Mouse (Mus musculus) intestine, postnatal 0 days (tissue): ENCODE data around the gene Fbxo47. TPM values are rescaled to one million over a fixed set of nuclear protein-coding genes. Genes with fewer than 3 reads are reported as not detected.

Experiments used
- ATAC-seq: fragments of 200-750 bp; cut with Nextera tagmentation; 2 replicates; pipeline ENCODE4 v1.8.0; 2017; ENCODE audit warnings: mild to moderate bottlenecking, moderate TSS enrichment, moderate library complexity
- H3K27ac ChIP-seq: fragments of 300-500 bp; sonication (generic); 2 replicates; pipeline ENCODE4 v1.5.1; 2014; ENCODE audit warnings: mild to moderate bottlenecking, low read depth, low read length, moderate library complexity
- H3K27me3 ChIP-seq: fragments of 300-500 bp; sonication (generic); replicated peaks from 2 replicates; pipeline ENCODE4 v1.6.1; 2014; ENCODE audit warnings: low read length, mixed read lengths; ENCODE audit not compliant: control insufficient read depth, insufficient read depth
- H3K36me3 ChIP-seq: fragments of 300-500 bp; sonication (generic); 2 replicates; pipeline ENCODE4 v1.6.1; 2014; ENCODE audit warnings: mild to moderate bottlenecking, moderate library complexity; ENCODE audit not compliant: control insufficient read depth, insufficient read depth
- H3K4me1 ChIP-seq: fragments of 300-500 bp; sonication (generic); replicated peaks from 2 replicates; pipeline ENCODE4 v1.6.1; 2014; ENCODE audit warnings: antibody characterized with exemption, low read length, mixed read lengths; ENCODE audit not compliant: control insufficient read depth, insufficient read depth
- H3K4me2 ChIP-seq: fragments of 300-500 bp; sonication (generic); replicated peaks from 2 replicates; pipeline ENCODE4 v1.6.1; 2014; ENCODE audit warnings: low read depth, mild to moderate bottlenecking, moderate library complexity
- H3K4me3 ChIP-seq: fragments of 300-500 bp; sonication (generic); 2 replicates; pipeline ENCODE4 v1.5.1; 2014; ENCODE audit warnings: low read depth, low read length
- H3K9ac ChIP-seq: fragments of 300-500 bp; sonication (generic); 2 replicates; pipeline ENCODE4 v1.6.1; 2014; ENCODE audit warnings: mild to moderate bottlenecking, low read depth, low read length
- H3K9me3 ChIP-seq: fragments of 300-500 bp; sonication (generic); 2 replicates; pipeline ENCODE4 v1.6.1; 2016; ENCODE audit warnings: mixed run types; ENCODE audit not compliant: control insufficient read depth
- CTCF ChIP-seq: sonication (generic); IDR thresholded peaks from 2 replicates; pipeline ENCODE4 v1.5.1; 2016; ENCODE audit warnings: low read depth, mild to moderate bottlenecking, control low read depth, antibody characterized with exemption, moderate library complexity
- WGBS: fragments of 180-500 bp; shearing (Covaris S2); extraction: QIAGEN DNeasy Blood & Tissue Kit; methylation state at CpG from one replicate; pipeline ENCODE4 v1.1.7; 2014; 5-methylcytosine and 5-hydroxymethylcytosine counted together
- polyA plus RNA-seq: library from polyadenylated mRNA; unstranded; fragments of >200 nt; fragmentation: Nextera tagmentation; extraction: Ambion mirVana; gene quantifications from 2 replicates; pipeline ENCODE4 v1.2.1, GENCODE M21; 2015

Fbxo47 gene
- polyA plus RNA-seq, 1 experiment from 2014 or later = 0.83 TPM

- no peaks in the 10 kb centered on the region for H3K9me3 ChIP-seq
- H3K4me2 ChIP-seq = peak overlapping the region; percentile 50
- peaks cover 18% of the 10 kb centered on the region for H3K36me3 ChIP-seq
- TF ChIP-seq CTCF = no peak
- H3K4me1 ChIP-seq = peaks cover 55% of the 10 kb centered on the region
- H3K27ac ChIP-seq = peak overlapping the region; percentile 50
- H3K4me3 ChIP-seq = no peak overlapping the region
- ATAC-seq = no peak
- H3K9ac ChIP-seq = no peak overlapping the region
- H3K27me3 ChIP-seq = no peaks in the 10 kb centered on the region
- 20% methylated on average over 15 of the region's 15 CpGs for WGBS
These were observed 78.0 kb downstream of the Fbxo47 start for GRCm38 (mm10) chr11:97805662-97806612.

DNA sequence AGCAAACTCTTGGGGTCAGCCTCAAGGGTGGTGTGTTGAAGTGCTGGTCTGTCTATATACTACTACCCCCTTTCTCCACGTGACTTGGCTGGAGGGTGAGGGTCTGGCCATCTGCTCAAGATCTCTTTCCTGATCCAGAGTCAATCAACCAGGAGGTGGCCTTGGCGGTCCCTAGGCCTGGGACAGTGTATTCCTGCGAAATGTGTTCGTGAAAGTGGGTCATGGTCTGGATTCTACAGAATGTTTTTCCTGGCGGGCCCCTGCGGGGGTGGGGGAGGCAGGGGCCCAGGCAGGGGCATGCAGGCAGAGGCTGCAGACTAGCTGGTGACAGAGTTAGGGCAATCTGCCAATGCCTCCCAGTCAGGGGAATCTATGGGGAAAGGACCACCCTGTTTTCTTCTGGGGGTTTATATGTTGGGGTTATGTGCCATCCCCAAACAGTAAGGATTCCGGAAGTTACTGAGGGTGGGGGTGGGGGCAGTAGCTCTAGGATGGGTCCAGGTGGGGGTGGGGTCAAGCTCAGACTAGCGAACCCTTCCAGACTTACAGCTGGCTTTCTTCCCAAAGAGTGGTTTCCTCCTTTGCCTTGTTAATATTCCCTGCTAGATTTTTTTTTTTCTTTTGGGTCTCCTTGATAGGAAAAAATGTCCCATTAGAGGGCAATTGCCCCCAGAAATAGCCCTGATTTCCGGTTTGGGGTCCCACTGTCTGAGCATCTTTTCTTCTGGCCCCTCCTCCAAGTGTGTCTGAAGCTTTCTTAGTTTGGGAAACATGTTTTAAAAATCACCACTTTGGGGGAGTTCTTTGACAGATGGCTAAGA is 78.9 kb downstream of the Fbxo47 start:
- no peak overlapping the region for H3K4me3 ChIP-seq
- no peaks in the 10 kb centered on the region for H3K9me3 ChIP-seq
- WGBS = 27% methylated on average over 9 of the region's 9 CpGs
- H3K27ac ChIP-seq = peak overlapping the region; percentile 52
- peaks cover 18% of the 10 kb centered on the region for H3K36me3 ChIP-seq
- H3K9ac ChIP-seq = peak overlapping the region; percentile 42; the same call in 1 of the 2 replicates
- H3K4me1 ChIP-seq = peaks cover 48% of the 10 kb centered on the region
- no peak for ATAC-seq
- H3K27me3 ChIP-seq = no peaks in the 10 kb centered on the region
- TF ChIP-seq CTCF = no peak
- H3K4me2 ChIP-seq = peak overlapping the region; percentile 50

GRCm38 (mm10) chr11:97803847-97804246 is 80.1 kb downstream of the Fbxo47 start:
- no peak for ATAC-seq
- H3K4me1 ChIP-seq = peaks cover 39% of the 10 kb centered on the region
- H3K36me3 ChIP-seq = peaks cover 14% of the 10 kb centered on the region
- H3K27ac ChIP-seq = peak overlapping the region; percentile 52; the same call in 1 of the 2 replicates
- H3K9ac ChIP-seq = no peak overlapping the region
- WGBS = 35% methylated on average over 5 of the region's 5 CpGs
- H3K4me2 ChIP-seq = no peak overlapping the region
- no peak for TF ChIP-seq CTCF
- H3K4me3 ChIP-seq = no peak overlapping the region
- H3K9me3 ChIP-seq = no peaks in the 10 kb centered on the region
- no peaks in the 10 kb centered on the region for H3K27me3 ChIP-seq

Other genes with a start within 250 kb of the Fbxo47 start
- 1.4 and 1.6 TPM in 2 replicates for gene Mllt6, start 220.7 kb downstream of the Fbxo47 start, polyA plus RNA-seq
- gene Cisd3, start 198.3 kb downstream of the Fbxo47 start, polyA plus RNA-seq = 122 and 123 TPM in 2 replicates
- gene Pcgf2, start 183.7 kb downstream of the Fbxo47 start, polyA plus RNA-seq = 7.9 and 8.9 TPM in 2 replicates
- 391 and 439 TPM in 2 replicates for gene Psmb3, start 180.8 kb downstream of the Fbxo47 start, polyA plus RNA-seq
- gene Pip4k2b, start 139.4 kb downstream of the Fbxo47 start, polyA plus RNA-seq = 0.43 and 0.63 TPM in 2 replicates
- gene Cwc25, start 117.6 kb downstream of the Fbxo47 start, polyA plus RNA-seq = 8.5 and 9.8 TPM in 2 replicates
- not detected in 2 replicates for gene 1700001P01Rik, start 108.2 kb downstream of the Fbxo47 start, polyA plus RNA-seq
- gene Rpl23, start 101.7 kb downstream of the Fbxo47 start, polyA plus RNA-seq = 538 and 555 TPM in 2 replicates
- 98.2 and 103 TPM in 2 replicates for gene Lasp1, start 85.2 kb downstream of the Fbxo47 start, polyA plus RNA-seq
- 1.8 and 2.0 TPM in 2 replicates for gene B230217C12Rik, start 43.4 kb downstream of the Fbxo47 start, polyA plus RNA-seq
- 0.30 and 0.31 TPM in 2 replicates for gene Plxdc1, start 102.3 kb upstream of the Fbxo47 start, polyA plus RNA-seq
- 4.2 and 4.4 TPM in 2 replicates for gene Arl5c, start 112.0 kb upstream of the Fbxo47 start, polyA plus RNA-seq
- gene Cacnb1, start 138.9 kb upstream of the Fbxo47 start, polyA plus RNA-seq = 2.8 and 3.2 TPM in 2 replicates
- 668 and 699 TPM in 2 replicates for gene Rpl19, start 142.6 kb upstream of the Fbxo47 start, polyA plus RNA-seq
- gene Stac2, start 169.3 kb upstream of the Fbxo47 start, polyA plus RNA-seq = 0.13 TPM in 1 of 2 replicates, not detected in the other